Mouse (Mus musculus) olfactory bulb, adult 2 months (tissue): ENCODE results near the gene Tk1.

Experiments
- CTCF ChIP-seq: fragments of 200-500 bp; IDR thresholded peaks from 2 replicates; pipeline ENCODE4 v1.5.1; 2012; ENCODE audit warnings: low read depth, mild to moderate bottlenecking, low read length, moderate library complexity; ENCODE audit not compliant: insufficient read depth
- POLR2A ChIP-seq: fragments of 200-500 bp; IDR thresholded peaks from 2 replicates; pipeline ENCODE4 v1.6.1; 2012; ENCODE audit warnings: mild to moderate bottlenecking, low read depth, low read length, moderate library complexity; ENCODE audit not compliant: insufficient read depth

DNA sequence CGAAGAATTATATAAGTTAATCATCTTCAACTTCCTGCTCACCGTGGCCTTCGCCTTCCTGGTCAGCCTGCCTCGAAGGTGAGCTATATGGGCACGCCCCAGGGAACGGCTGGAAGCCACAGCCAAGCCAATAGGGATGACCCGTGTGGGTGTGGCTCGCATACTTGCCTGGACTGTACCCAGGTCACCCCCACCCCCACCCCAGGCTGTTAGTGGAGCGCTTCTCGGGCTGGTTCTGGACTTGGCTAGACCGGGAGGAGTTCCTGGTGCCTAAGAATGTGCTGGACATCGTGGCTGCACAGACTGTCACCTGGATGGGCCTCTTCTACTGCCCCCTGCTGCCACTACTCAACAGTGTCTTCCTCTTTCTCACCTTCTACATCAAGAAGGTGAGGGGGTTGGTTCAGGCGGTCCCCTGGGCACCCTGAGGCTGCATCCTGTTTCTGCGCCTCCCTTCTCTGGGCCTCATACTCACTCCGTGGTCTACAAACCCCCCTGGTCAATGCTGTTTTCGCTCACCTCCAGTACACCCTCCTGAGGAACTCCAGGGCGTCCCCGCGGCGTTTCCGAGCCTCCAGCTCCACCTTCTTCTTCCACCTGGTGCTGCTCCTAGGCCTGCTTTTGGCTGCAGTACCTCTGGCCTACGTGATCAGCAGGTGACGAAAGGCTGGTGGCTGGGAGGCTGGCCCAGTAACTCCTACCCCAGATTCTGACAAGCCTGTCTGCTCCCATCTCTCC, 35.0 kb downstream of the Tk1 start:
- TF ChIP-seq CTCF (no peak), POLR2A (no peak)
